Mouse (Mus musculus) E14TG2a.4 (cell line): ENCODE measurements around the gene Snx13.

Source experiments
- CTCF ChIP-seq: conservative IDR thresholded peaks from 2 replicates; pipeline ENCODE4 v1.5.1; 2014; ENCODE audit warnings: low read length
- NANOG ChIP-seq: IDR thresholded peaks from 2 replicates; pipeline ENCODE4 v1.6.1; 2014; ENCODE audit warnings: borderline replicate concordance, low read length, mixed read lengths
- POU5F1 ChIP-seq: IDR thresholded peaks from 2 replicates; pipeline ENCODE4 v1.6.1; 2014; ENCODE audit warnings: low read length, borderline replicate concordance

- TF ChIP-seq CTCF, result peak; percentile 36
- no peak for TF ChIP-seq POU5F1
- TF ChIP-seq NANOG, result no peak
Measured at GRCm38 (mm10) chr12:35191698-35192425, 144.9 kb downstream of the Snx13 start.
